8 mouse cellular contexts compared by ENCODE assay signal in genomic region chr15:31225643-31226325, GRCm38 (mm10). TPM values are rescaled to one million over a fixed set of nuclear protein-coding genes. Genes with fewer than 3 reads are reported as not detected.
A peak's percentile ranks its signal among the peaks of the same experiment; 100 is the strongest.
DNase-seq lines count a peak whose midpoint lies in the region; ATAC-seq and TF ChIP-seq lines count a peak whose summit lies in the region.

No protein-coding gene starts in this region.

- H3K9me3 ChIP-seq in heart, postnatal 0 days (replicated peaks; ENCODE audit: control insufficient read depth, low read length) = no peaks in the 10 kb centered on the region
- H3K9me3 ChIP-seq in embryonic facial prominence, embryonic 14.5 days (ENCODE audit: control insufficient read depth, low read length) = no peaks in the 10 kb centered on the region
- no peaks in the 10 kb centered on the region for H3K9me3 ChIP-seq in liver, embryonic 14.5 days (ENCODE audit: control insufficient read depth, low read length)

- H3K79me2 ChIP-seq in C2C12 (ENCODE audit: control insufficient read depth, insufficient read depth) = peaks cover 63% of the 10 kb centered on the region

- H3K79me3 ChIP-seq in C2C12 (ENCODE audit: low read depth) = peaks cover 53% of the 10 kb centered on the region

- no peak for DNase-seq in heart, postnatal 0 days (ENCODE audit: low spot score)
- DNase-seq in heart, postnatal 4 days = no peak
- no peak for DNase-seq in embryonic facial prominence, embryonic 14.5 days (ENCODE audit: low spot score)
- no peak for DNase-seq in liver, embryonic 14.5 days (ENCODE audit: low read depth in 3 of 3, low spot score in 3 of 3)
- no peak for DNase-seq in cerebellum, postnatal 36 days
- no peak for DNase-seq in spleen, postnatal 14 days (ENCODE audit: low spot score in 2 of 2)
- no peak for DNase-seq in left cerebral cortex, postnatal 25 days (ENCODE audit: low spot score in 2 of 2)

- H3K4me2 ChIP-seq in heart, postnatal 0 days (ENCODE audit: low read depth, low read length) = peak overlapping the region; percentile 92; the same call in 1 of the 2 replicates
- peak overlapping the region; percentile 74 for H3K4me2 ChIP-seq in embryonic facial prominence, embryonic 14.5 days (ENCODE audit: low read depth, low read length)
- peak overlapping the region; percentile 86 for H3K4me2 ChIP-seq in liver, embryonic 14.5 days (ENCODE audit: low read depth)

- H3K9ac ChIP-seq in heart, postnatal 0 days (replicated peaks; ENCODE audit: low read depth, low read length) = no peak overlapping the region
- no peak overlapping the region for H3K9ac ChIP-seq in embryonic facial prominence, embryonic 14.5 days (ENCODE audit: low read depth, low read length)
- peak overlapping the region; percentile 88 for H3K9ac ChIP-seq in liver, embryonic 14.5 days (replicated peaks)

- no peak for TF ChIP-seq EP300 in heart, postnatal 0 days (IDR thresholded peaks at IDR 0.05; ENCODE audit: low read depth)
- TF ChIP-seq EP300 in liver, embryonic 14.5 days (IDR thresholded peaks at IDR 0.05; ENCODE audit: low read depth) = no peak

- H3K36me3 ChIP-seq in heart, postnatal 0 days (replicated peaks; ENCODE audit: control insufficient read depth, insufficient read depth, low read length) = 0 out of 2 replicates have a peak, but pooled peaks cover under 1% of the 10 kb centered on the region
- peaks cover 23% of the 10 kb centered on the region for H3K36me3 ChIP-seq in C2C12 (ENCODE audit: control insufficient read depth, insufficient read depth)
- peaks cover 5% of the 10 kb centered on the region; the same call in 1 of the 2 replicates for H3K36me3 ChIP-seq in embryonic facial prominence, embryonic 14.5 days (ENCODE audit: control insufficient read depth, insufficient read depth, low read length)
- H3K36me3 ChIP-seq in liver, embryonic 14.5 days (replicated peaks; ENCODE audit: control insufficient read depth, insufficient read depth, low read depth) = no peaks in the 10 kb centered on the region

- peaks cover 12% of the 10 kb centered on the region; the same call in 1 of the 2 replicates for H3K4me1 ChIP-seq in heart, postnatal 0 days (ENCODE audit: control insufficient read depth, insufficient read depth)
- H3K4me1 ChIP-seq in embryonic facial prominence, embryonic 14.5 days (ENCODE audit: control insufficient read depth, insufficient read depth, low read length) = peaks cover 9% of the 10 kb centered on the region
- H3K4me1 ChIP-seq in liver, embryonic 14.5 days (replicated peaks; ENCODE audit: control insufficient read depth in 2 of 2, insufficient read depth in 2 of 2, low read length in 1 of 2) = peaks cover 0 to 14% of the 10 kb centered on the region in 2 experiments; a peak in 2 of 4 replicates

- H3K27me3 ChIP-seq in heart, postnatal 0 days (ENCODE audit: control insufficient read depth, insufficient read depth, low read length) = no peaks in the 10 kb centered on the region
- H3K27me3 ChIP-seq in C2C12 (ENCODE audit: control insufficient read depth, insufficient read depth, insufficient read length) = no peaks in the 10 kb centered on the region
- H3K27me3 ChIP-seq in embryonic facial prominence, embryonic 14.5 days (replicated peaks; ENCODE audit: control insufficient read depth, insufficient read depth, low read length) = no peaks in the 10 kb centered on the region
- H3K27me3 ChIP-seq in liver, embryonic 14.5 days (ENCODE audit: control insufficient read depth, insufficient read depth, low read length) = no peaks in the 10 kb centered on the region

- H3ac ChIP-seq in C2C12 (ENCODE audit: control insufficient read depth, insufficient read length, low read depth) = peak overlapping the region; percentile 32

- ATAC-seq in heart, postnatal 0 days (ENCODE audit: insufficient read depth, low read depth) = no peak
- no peak for ATAC-seq in embryonic facial prominence, embryonic 14.5 days (ENCODE audit: low read depth)
- ATAC-seq in liver, embryonic 14.5 days (ENCODE audit: insufficient read depth) = no peak

- peak overlapping the region; percentile 90 for H3K4me3 ChIP-seq in heart, postnatal 0 days (ENCODE audit: low read depth, low read length)
- H3K4me3 ChIP-seq in C2C12 (ENCODE audit: insufficient read depth, poor library complexity, severe bottlenecking) = peak overlapping the region; percentile 99
- peak overlapping the region; percentile 91 for H3K4me3 ChIP-seq in embryonic facial prominence, embryonic 14.5 days (ENCODE audit: low read depth, low read length)
- H3K4me3 ChIP-seq in liver, embryonic 14.5 days (ENCODE audit: insufficient read depth in 1 of 2, low read depth in 2 of 2, low read length in 2 of 2) = peak overlapping the region; percentile 25 to 74; a peak in 3 of 4 replicates

- H3K27ac ChIP-seq in heart, postnatal 0 days (ENCODE audit: low read depth) = no peak overlapping the region
- H3K27ac ChIP-seq in embryonic facial prominence, embryonic 14.5 days (replicated peaks; ENCODE audit: low read depth, low read length) = peak overlapping the region; percentile 87; the same call in 1 of the 2 replicates
- peak overlapping the region; percentile 36; the same call in 1 of the 2 replicates for H3K27ac ChIP-seq in liver, embryonic 14.5 days

- 84% methylated on average over 4 of the region's 4 CpGs for WGBS in heart, postnatal 0 days
- 57% methylated on average over 4 of the region's 4 CpGs for WGBS in embryonic facial prominence, embryonic 14.5 days
- 46% methylated on average over 4 of the region's 4 CpGs for WGBS in liver, embryonic 14.5 days (ENCODE audit: insufficient replicate concordance)

- TF ChIP-seq CTCF in heart, postnatal 0 days (IDR thresholded peaks at IDR 0.05; ENCODE audit: low read depth) = no peak
- TF ChIP-seq CTCF in C2C12 (IDR thresholded peaks at IDR 0.05; ENCODE audit: control insufficient read depth, insufficient read depth, insufficient read length) = no peak
- TF ChIP-seq CTCF in liver, embryonic 14.5 days (IDR thresholded peaks at IDR 0.05; ENCODE audit: low read depth) = no peak

- intact Hi-C loops in left cerebral cortex, postnatal 25 days (cut with DNase I) = no loop called here

TF ChIP-seq in C2C12, 6 proteins besides CTCF, POLR2A, EP300 and RAD21:
- no peak for TF ChIP-seq MYOD1 (IDR thresholded peaks at IDR 0.05; ENCODE audit: control insufficient read depth, insufficient read length, low read depth)
- TF ChIP-seq MYOG (IDR thresholded peaks at IDR 0.05; ENCODE audit: control insufficient read depth, extremely low read depth, insufficient read length) = no peak
- no peak for TF ChIP-seq MAX (IDR thresholded peaks at IDR 0.05)
- TF ChIP-seq CEBPB (IDR thresholded peaks at IDR 0.05; ENCODE audit: low read depth) = no peak
- peak; percentile 75 for TF ChIP-seq USF1 (IDR thresholded peaks at IDR 0.05; ENCODE audit: low read depth)
- TF ChIP-seq FOSL1 (IDR thresholded peaks at IDR 0.05; ENCODE audit: insufficient read depth, low read length, poor library complexity, severe bottlenecking) = no peak

RNA-seq across cellular contexts. Expression of gene Dap, which starts 1.7 kb away (rescaled TPM):
- total RNA-seq in heart, postnatal 0 days (2014; rRNA removed; ENCODE audit: low replicate concordance) = 36.8 and 162 TPM in 2 replicates
- 47.5 and 50.3 TPM in 2 replicates for polyA plus RNA-seq in heart, postnatal 0 days (2015; fragmentation: Nextera tagmentation; extraction: Ambion mirVana)
- 10 to 100 TPM; 43.5 to 46.5 TPM for total RNA-seq in heart, postnatal 4 days (2021)
- polyA plus RNA-seq in C2C12 (2012; fragmentation: generic; extraction: Trizol) = 566 TPM
- 120 and 132 TPM in 2 replicates for polyA plus RNA-seq in embryonic facial prominence, embryonic 14.5 days (2014; fragmentation: Nextera tagmentation; extraction: Ambion mirVana)
- polyA plus RNA-seq in liver, embryonic 14.5 days (2012; rRNA removed) = 22.5 and 35.5 TPM in 2 replicates
- polyA plus RNA-seq in liver, embryonic 14.5 days (2014; fragmentation: Nextera tagmentation; extraction: Ambion mirVana) = 41.2 and 44.4 TPM in 2 replicates
- total RNA-seq in left cerebral cortex, postnatal 25 days (2021) = 1 to 10 TPM; 6.8 to 7.6 TPM
